ENCODE assay signal across 17 mouse cellular contexts in genomic region chr11:72760781-72761180, GRCm38 (mm10).
"Had no signal": no experiment of that assay in that cellular context is flagged by ENCODE, and none has a peak within 500 bp of the region (broad histone marks: within the 10 kb centered on the region; RNA-seq: fewer than 3 reads in every experiment).

No protein-coding gene starts in this region.

- H3K4me3 ChIP-seq: neural tube, embryonic 12.5 days; neural tube, embryonic 13.5 days; neural tube, embryonic 15.5 days; stomach, embryonic 15.5 days had no signal

- H3K4me2 ChIP-seq: neural tube, embryonic 12.5 days; neural tube, embryonic 13.5 days; neural tube, embryonic 15.5 days; stomach, embryonic 15.5 days had no signal

- H3K27me3 ChIP-seq: neural tube, embryonic 12.5 days; neural tube, embryonic 13.5 days; neural tube, embryonic 15.5 days; stomach, embryonic 15.5 days had no signal

- DNase-seq: retina, postnatal 1 day; right cerebral cortex, adult 18-20 months; right cerebral cortex, postnatal 14 days; right cerebral cortex, postnatal 25 days; right cerebral cortex, postnatal 4 days; spleen, adult 18-20 months; thymus, adult 18-20 months; thymus, adult 2 months; thymus, postnatal 14 days; thymus, postnatal 25 days; thymus, postnatal 36 days; thymus, postnatal 4 days had no signal

- H3K9ac ChIP-seq: neural tube, embryonic 12.5 days; neural tube, embryonic 13.5 days; neural tube, embryonic 15.5 days; stomach, embryonic 15.5 days had no signal

- H3K27ac ChIP-seq: neural tube, embryonic 12.5 days; neural tube, embryonic 13.5 days; neural tube, embryonic 15.5 days; stomach, embryonic 15.5 days; stomach, postnatal 0 days had no signal

- H3K9me3 ChIP-seq: neural tube, embryonic 12.5 days; neural tube, embryonic 13.5 days; neural tube, embryonic 15.5 days; stomach, embryonic 15.5 days had no signal

- H3K4me1 ChIP-seq: neural tube, embryonic 12.5 days; neural tube, embryonic 13.5 days; neural tube, embryonic 15.5 days; stomach, embryonic 15.5 days had no signal
